Mouse (Mus musculus) midbrain, embryonic 16.5 days (tissue): ENCODE results near the gene Rgs13. TPM values are rescaled to one million over a fixed set of nuclear protein-coding genes. Genes with fewer than 3 reads are reported as not detected.

Experiments
- polyA plus RNA-seq: library from polyadenylated mRNA; unstranded; fragments of >200 nt; fragmentation: Nextera tagmentation; extraction: Ambion mirVana; gene quantifications from 2 replicates; pipeline ENCODE4 v1.2.1, GENCODE M21; 2015

Rgs13 gene
- polyA plus RNA-seq, 1 experiment from 2014 or later: 0.79 TPM

Other genes starting within 250 kb of the Rgs13 start
- gene Rgs2, start 173.2 kb downstream of the Rgs13 start, polyA plus RNA-seq: 133 and 147 TPM in 2 replicates
- gene Rgs1, start 71.9 kb upstream of the Rgs13 start, polyA plus RNA-seq: not detected in 2 replicates